Mouse (Mus musculus) spleen, postnatal 36 days (tissue): Measurements from ENCODE around the gene Ifnab.

ENCODE experiments used
- DNase-seq, 2 experiments: peaks; one replicate each; pipeline ENCODE4 v3.0.0; 2022; ENCODE audit warnings: low spot score in 2 of 2, mixed read lengths in 1 of 2

Ifnab gene

GRCm38 (mm10) chr4:88691259-88691658 lies at the start of gene Ifnab:
Gene Ifnab, minus strand, starts transcription at chr4:88691359.
- DNase-seq, result no peak

GRCm38 (mm10) chr4:88739036-88739435 lies 47.9 kb upstream of the Ifnab start:
- no peak for DNase-seq

- DNase-seq, result peak; percentile 21 to 44
Measured at GRCm38 (mm10) chr4:88738480-88738879, 47.3 kb upstream of the Ifnab start.

- peak; percentile 35 to 43 for DNase-seq
Measured at GRCm38 (mm10) chr4:88727324-88727723, 36.2 kb upstream of the Ifnab start.

GRCm38 (mm10) chr4:88726727-88727126 lies 35.6 kb upstream of the Ifnab start:
- DNase-seq, result peak; percentile 30 to 36

- no peak for DNase-seq
Measured at GRCm38 (mm10) chr4:88723497-88724090, 32.4 kb upstream of the Ifnab start.

- DNase-seq, result peak; percentile 83 to 85
Measured at GRCm38 (mm10) chr4:88721791-88722721, 30.9 kb upstream of the Ifnab start, which contains the start of the genes Gm26566 and Klhl9. Gene Gm26566, plus strand, starts transcription at chr4:88721805. Gene Klhl9, minus strand, starts transcription at chr4:88722465.

- no peak for DNase-seq
Measured at GRCm38 (mm10) chr4:88718715-88719114, 27.6 kb upstream of the Ifnab start.

- no peak for DNase-seq
Measured at GRCm38 (mm10) chr4:88715059-88715458, 23.9 kb upstream of the Ifnab start.

GRCm38 (mm10) chr4:88714281-88714680 lies 23.1 kb upstream of the Ifnab start:
- DNase-seq, result no peak

- DNase-seq, result peak in 1 of 2 experiments; percentile 16
Measured at GRCm38 (mm10) chr4:88707128-88707826, 16.1 kb upstream of the Ifnab start.

- peak; percentile 65 to 66 for DNase-seq
Measured at GRCm38 (mm10) chr4:88705924-88706323, 14.8 kb upstream of the Ifnab start.

- DNase-seq, result no peak
Measured at GRCm38 (mm10) chr4:88699301-88699700, 8.1 kb upstream of the Ifnab start.

GRCm38 (mm10) chr4:88698781-88699180 lies 7.6 kb upstream of the Ifnab start:
- DNase-seq, result no peak

GRCm38 (mm10) chr4:88697753-88698152 lies 6.6 kb upstream of the Ifnab start:
- DNase-seq, result no peak

GRCm38 (mm10) chr4:88697108-88697507 lies 5.9 kb upstream of the Ifnab start:
- DNase-seq, result no peak

GRCm38 (mm10) chr4:88696237-88696884 lies 5.2 kb upstream of the Ifnab start:
- DNase-seq, result peak; percentile 69 to 71

GRCm38 (mm10) chr4:88693392-88693791 lies 2.2 kb upstream of the Ifnab start:
- DNase-seq, result no peak

- no peak for DNase-seq
Measured at GRCm38 (mm10) chr4:88692537-88692936, 1.4 kb upstream of the Ifnab start.

GRCm38 (mm10) chr4:88683812-88684211 lies 7.3 kb downstream of the Ifnab start, which contains the start of gene Ifna2:
Gene Ifna2, minus strand, starts transcription at chr4:88683912.
- DNase-seq, result no peak

GRCm38 (mm10) chr4:88681353-88681752 lies 9.8 kb downstream of the Ifnab start:
- DNase-seq, result no peak

GRCm38 (mm10) chr4:88680362-88680761 lies 10.8 kb downstream of the Ifnab start:
- no peak for DNase-seq
